Mouse (Mus musculus) NIH3T3 (cell line): ENCODE results near the gene Sh3d19.

Experiments used
- DNase-seq: peaks from one replicate; pipeline ENCODE4 v3.0.0-alpha.2; 2012; ENCODE audit warnings: low read depth

Gene Sh3d19

DNA sequence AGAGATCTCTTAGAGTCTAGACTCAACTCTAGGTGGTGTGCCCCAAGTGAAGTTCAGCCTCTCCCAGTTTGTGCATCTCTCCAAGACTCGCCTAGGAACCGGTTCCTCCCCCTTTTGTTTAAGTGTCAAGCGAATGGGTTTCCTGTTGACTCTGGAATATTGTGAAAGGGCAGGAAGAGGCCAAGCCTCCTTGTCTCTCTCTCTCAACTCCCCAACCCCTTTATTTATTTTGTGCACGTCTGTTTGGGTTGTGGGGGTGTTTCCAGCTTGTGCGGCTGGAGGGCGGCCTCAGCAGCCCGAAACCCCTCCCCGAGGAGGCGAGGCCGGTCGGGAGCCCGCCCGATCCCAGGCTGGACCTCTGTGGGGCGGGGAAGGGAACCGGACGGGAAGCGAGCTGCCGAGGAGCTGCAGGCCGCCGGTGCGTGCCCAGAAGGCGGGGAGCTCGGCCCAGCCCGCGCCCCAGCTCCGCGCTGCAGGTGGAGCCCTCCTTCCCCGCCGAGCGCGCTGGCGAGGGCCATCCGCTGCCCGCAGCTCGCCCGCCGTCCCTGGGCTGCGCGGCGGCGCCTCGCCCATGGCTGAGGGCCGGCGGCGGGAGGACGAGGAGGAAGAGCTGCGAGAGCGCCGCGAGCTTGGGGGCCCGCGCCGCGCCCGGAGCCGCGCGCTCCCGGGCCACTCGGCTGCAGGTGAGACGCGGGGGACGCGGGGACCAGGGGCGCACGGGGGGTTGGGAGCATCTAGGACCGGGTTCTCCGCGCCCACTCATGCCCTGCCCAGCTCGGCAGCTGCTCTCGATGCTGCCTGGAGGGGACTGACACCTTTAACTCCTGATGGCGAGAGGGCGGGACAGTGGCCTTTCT lies at the start of gene Sh3d19:
Gene Sh3d19 (plus strand): TSS at position 368 of the 857 bp plus-strand sequence.
- DNase-seq = peak; percentile 94

DNA sequence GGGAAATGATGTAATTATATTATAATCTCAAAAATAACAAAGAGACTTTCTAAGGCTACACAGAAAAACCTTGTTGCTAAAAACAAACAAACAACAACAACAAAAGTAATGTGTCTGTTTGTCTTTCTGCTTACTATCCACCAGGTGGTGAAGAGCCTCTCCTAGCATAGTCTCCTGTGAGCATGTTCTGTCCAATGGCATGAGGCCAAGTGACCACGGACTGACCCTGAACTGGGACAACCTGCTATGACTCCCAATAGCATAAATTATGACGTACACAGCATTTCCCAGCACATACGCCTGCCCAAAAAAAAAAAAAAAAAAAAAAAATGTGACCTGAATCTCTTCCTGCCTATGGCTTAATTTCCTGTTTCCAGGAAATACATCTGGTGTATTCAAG lies 48.6 kb upstream of the Sh3d19 start:
- no peak for DNase-seq

DNA sequence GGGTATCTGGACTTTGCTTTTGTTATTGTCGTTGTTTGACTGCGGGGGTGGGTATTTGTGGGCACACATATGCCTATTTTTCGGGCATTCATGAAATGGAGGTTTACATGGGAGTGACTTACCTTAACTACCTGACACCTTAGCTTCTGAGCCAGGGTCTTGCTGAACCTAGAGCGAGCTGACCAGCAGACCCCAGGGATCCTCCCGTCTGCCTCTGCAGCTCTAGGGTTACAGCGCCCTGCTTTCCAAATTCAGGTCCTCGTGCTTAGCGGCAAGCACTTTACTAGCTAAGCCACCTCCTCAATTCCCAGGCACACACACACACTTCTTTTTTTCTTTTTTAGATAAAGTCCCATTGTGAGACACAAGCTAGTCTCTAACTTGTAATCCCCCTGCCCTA lies 47.6 kb upstream of the Sh3d19 start:
- DNase-seq = no peak

DNA sequence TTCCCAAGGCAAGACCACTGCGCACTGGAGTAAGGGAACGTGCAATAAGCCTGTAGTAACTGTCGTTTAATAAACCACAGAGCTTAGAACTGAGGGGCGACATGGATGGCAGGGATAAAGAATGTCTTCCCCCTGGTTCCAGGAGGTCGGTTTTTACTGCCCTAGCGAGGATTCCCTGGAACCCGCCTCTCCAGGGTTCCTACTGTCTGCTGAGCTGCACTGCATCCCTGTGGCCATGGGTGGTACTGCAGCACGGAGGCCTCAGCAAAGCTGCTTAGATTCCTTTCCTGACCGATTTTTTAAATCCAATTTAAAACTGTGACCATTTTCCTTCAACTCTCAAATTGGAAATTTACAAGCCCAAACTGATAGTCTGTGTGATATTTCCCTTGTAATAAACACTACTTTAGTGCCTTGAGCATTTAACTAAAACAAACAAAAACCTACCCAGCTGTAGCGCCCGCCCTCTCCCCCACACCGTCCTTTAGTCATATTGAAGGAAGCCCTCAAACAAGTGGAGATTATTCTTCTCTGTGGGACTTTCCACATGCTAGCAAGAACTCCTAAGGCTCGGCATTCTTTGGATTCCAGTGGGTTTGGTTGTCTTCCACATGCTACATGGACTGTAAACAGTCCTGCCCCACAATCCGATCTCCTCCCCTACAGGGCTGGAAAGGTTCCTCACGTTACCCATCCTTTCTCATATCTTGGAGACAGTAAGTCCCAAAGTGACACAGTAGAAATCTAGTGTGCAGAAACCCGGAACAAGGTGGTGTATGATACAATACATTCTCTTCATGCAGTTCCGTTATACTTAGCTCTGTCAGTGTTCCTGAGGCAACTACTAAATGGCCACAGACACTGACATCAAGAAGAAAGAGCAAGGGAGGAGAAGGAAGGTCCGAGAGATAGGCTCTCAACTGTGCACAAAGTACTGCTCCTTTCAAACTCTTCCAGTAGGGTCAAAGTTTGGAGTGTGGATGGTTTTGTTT lies 46.7 kb upstream of the Sh3d19 start:
- DNase-seq = peak; percentile 96

DNA sequence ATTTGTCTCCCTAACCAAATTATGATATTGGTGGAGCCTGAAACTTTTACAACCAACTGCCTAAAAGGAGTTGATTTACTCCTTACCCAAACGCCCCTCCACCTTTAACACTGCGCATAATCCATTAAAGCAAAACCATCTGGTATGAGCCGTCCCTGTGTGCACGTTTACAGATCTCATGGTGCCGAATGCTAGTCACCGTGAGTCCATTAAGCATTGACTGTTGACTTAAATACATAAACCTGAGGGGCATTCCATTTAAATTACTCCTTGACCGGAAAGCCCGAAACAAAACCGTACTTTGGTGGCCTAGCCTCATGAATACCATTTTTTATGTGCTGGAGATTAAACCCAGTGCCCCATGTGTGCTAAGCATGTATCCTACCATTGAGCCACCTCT lies 43.6 kb upstream of the Sh3d19 start:
- no peak for DNase-seq

DNA sequence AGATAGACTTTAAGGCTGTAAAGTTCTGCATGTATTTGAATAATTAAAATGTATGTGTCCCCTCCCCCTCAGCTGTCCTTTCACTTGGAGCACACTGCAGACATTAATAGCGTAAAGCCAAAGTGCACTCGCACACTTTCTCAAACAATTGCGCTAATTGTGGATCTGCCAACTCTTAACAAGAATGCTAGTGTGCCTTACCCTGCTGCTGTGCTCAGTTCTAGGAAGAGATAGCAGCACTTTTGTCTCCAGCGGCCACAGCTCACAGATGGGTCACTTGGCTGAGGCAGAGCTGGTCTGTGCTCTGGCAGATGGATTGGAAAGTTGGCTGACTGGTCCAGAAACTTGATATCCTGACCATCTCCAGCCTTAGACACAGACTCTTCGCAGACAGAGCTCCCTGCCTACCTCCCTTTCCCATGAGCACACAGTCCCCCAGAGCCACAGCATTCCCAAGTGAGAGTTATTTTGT lies 42.7 kb upstream of the Sh3d19 start:
- DNase-seq = peak; percentile 44

DNA sequence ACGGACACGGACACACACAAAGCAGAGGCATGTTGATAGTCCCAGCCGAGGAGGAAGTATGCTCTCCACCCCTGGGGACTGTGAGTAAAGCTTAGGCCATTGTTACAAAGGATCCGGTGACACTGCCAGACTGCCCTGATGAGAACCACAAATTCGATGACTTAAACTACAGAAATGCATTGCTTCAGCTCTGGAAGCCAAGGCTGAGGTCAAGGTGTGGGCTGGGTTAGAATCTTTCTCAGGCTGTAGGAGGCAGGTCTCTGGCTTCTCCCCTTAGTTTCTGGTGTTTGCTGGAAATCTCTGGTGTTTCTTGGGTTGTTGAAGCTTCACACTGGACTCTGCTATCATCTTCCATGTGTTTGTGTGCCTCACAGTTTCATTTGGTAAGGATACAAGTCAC lies 41.2 kb upstream of the Sh3d19 start:
- DNase-seq = peak; percentile 44

DNA sequence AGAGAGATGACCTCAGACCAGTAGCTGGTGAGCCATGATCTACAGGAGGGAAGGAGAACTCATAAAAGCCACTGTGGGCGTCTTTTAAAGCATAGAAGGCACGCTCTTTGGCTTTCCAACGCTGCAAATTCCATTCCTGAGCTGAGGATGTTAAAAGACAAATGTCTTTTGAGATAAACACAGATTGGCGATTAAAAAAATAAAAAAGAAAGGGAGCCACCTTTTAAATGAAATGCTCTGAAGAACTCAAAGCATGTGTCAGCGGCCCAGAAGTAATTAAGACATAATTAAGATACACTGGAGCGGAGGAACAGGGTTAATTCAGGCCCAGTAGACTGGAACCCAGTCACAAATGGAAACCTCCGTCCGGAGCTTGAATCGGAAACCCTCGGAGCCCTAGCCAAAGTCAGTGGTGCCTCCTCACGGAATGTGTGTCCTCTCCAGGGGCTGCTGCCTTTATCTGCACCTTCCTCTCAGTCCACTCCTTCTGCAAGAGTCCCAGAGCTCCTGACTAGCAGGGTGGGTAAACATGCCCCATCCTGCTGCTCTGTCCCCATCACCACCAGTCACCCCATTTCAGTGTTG lies 40.1 kb upstream of the Sh3d19 start:
- DNase-seq = no peak

DNA sequence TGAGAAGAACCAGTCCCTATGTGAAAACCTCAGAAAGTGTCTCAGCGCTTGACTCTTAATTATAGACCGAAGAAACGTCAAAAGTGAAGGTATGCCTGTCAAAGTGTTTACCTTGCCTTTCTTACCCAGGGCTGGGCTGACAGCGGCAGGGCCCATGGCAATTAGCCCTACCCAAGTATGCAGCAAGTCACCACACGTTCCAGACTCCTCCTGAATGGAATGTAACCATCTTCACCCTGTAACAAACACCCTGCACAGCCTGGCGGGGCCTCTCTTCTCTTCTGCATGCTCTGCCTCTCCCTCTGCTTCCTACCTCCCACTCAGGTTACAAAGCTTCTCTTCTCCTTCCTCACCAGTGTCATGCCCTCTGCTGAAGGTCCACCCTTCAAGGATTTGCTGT lies 39.0 kb upstream of the Sh3d19 start:
- DNase-seq = no peak

DNA sequence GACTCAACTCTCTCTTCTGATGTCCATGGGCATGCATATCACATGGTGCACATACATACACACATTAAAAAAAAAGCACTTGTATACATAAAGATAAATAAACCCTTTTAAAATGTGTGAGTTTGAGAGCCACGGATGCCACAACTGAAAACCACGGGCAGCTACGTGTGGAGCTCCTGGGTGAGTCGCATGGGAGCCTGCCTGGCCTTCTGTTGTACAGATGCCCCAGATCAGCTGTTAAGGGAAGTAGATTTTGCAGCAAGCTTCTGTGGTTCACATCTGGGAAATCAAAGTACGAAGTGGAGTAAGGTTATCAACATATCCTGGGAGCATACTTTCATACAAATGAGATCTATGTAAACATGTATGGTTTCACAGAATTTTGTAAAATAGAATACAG lies 37.3 kb upstream of the Sh3d19 start:
- DNase-seq = no peak

DNA sequence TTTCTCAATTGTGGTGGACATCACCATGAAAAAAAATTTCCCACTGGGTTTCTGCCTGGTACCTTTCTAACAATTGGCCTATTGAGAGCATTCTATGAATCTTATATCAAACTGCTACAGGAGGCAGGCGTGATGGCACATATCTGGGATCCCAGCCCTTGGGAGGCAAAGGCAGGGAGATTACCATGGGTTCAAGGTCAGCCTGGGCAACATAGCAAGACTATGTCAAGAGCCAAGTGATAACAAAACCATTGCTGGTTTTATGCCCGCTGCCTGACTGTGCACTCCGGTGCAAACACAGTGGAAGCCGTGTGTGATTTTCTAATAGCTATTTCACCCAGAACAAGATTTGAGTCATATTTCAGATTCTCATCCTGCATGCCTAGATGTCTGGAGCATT lies 20.0 kb upstream of the Sh3d19 start:
- DNase-seq = no peak

DNA sequence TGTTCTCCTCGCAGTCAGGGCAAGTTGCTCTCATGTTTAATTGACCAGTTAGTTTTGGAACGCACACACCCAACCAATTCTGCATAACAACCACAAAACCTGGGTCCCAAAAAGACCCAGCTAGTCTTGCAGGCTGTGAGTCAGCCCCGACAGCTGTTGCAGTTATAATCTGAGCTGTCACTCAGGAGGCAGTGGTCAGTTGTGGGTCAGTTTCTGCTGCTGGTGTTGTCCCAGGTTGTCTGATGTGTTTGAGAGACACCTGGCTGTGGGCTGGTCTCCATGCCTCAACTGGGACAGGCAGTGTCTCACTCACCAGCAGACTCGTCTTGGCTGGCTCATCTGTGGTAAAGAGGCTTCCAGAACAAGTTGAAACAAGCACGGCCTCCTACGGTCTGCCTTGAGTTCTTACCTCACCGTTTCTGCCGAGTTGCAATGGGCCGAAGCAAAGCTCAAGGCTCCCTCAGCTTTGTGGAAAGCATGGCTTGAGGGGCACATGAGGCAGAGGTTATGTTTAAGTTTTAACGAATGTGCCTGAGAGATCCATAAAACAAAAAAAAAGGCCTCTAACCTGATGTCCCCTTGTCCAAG lies 18.1 kb upstream of the Sh3d19 start:
- no peak for DNase-seq

DNA sequence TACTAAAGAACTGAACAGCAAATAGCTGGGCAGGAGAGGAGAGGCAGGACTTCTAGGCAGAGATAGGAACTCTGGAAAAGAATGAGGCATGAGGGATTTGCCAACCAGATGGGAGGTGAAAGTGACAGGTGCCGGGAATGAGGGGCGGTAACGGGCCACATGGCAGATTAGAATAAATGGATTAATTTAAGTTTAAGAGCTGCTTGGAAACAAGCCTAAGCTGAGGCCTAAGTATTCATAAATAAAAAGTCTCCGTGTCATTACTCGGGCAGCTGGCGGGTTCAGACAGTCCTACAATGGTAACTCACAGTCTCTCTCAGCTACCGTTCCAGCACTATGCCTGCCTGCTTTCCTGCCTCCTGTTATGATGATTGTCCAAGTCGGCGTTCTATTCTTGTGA lies 15.6 kb upstream of the Sh3d19 start:
- DNase-seq = no peak

DNA sequence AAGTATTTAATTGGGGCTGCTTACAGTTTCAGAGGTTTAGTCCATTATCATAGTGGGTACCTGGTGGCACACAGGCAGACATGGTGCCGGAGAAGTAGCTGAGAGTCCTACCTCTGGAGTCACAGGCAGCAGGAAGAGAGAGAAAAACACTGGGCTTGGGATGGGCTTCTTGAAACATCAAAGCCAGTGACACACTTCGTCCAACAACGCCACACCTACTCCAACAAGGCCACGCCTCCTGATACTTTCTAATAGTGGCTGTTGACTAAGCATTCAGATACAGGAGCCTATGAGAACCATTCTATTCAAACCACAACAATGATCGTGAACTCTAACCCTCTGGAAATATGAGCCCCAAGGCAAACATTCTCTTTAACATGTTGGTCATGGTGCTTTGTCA lies 15.2 kb upstream of the Sh3d19 start:
- DNase-seq = no peak

DNA sequence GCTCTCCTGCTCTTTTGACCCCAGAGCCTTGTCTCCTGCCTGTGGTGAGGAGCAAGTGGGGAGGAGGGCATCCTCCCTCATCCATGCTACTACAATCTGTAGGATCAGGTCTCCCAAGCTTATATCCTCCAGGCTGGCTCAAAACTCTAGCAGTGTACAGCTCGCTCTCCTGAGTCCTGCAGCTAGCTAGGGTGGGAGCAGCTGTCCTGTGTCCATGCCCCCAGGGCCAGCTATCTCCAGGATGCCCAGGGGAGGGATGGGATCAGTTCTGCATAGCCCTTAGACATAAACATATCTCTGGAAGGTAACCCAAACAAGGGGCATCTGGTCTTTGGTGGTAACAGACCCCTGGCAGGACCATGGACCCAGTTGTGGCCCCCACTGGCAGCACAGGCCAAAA lies 11.2 kb upstream of the Sh3d19 start:
- no peak for DNase-seq

DNA sequence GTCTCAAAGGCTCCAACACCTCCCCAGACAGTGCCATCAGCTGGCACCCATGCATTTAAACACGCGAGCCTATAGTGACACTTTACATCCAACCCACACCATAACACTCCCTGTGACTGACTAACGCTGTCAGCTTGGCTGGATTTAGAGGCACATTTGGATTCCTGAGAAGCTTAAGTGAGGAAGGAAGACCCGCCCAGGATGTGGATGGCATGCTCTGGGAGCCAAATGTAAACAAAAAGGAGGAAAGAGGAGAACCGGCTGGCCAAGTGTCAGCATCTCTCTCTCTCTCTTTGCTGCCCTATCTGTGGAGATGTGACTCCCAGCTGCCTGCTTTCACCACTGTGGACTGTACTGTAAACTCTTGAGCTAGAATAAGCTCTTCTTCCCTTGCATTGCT lies 9.8 kb upstream of the Sh3d19 start:
- DNase-seq = peak; percentile 29

DNA sequence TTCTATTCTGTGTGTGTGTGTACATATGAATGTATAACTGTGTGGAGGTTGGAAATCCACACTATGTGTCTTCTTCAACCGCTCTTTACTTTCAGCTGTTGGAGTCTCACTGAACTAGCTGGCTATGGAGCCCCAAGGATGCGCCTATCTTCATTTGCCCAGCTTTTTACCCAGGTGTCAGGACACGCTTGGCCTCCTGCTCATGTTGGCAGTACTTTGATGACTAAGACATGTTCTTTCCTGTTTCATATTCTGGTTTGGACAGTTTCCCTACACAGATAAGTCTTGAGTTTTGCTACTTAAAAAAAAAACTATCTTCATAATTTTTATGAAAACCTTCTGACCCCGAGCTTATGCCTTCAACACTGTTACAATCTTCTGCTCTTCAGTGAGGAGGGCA lies 5.4 kb upstream of the Sh3d19 start:
- no peak for DNase-seq

DNA sequence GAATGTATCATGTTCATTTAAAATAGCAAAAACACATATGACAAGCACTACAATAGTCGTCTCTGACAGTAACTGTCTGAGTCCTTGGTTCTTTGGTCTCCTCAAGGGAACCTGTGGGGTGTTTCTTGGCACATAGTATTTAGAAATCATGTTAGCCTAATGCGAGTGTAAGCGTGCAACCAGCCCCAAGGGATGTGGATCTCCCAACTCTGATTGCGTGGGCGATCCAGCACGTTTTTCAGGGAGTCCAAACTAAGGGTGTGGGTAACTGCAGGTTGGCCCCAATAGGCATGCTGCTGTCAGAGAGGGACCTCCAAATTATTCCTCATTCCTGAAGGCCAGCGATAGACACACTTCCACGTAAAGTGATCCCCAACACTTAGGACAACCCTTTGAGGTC lies 1.9 kb upstream of the Sh3d19 start:
- DNase-seq = no peak

DNA sequence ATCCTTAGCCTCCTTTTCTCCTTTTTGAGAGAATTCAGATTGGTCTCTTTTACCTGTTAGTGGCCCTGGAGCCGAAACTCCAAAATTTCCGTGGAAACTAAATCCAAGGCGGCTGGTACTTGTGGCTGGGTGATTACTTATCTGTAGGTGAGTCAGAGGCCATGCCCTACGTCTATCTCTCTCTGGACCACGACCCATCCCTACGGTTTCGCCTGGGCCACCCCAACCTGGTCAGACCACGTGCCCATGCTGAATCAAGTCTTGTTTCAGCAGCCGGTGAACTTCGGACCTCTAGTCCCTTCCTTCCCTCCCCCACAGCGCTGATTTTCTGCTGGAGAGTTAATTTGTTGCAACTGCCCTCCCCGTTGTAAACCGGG lies 678 bp downstream of the Sh3d19 start:
- DNase-seq = peak; percentile 48

DNA sequence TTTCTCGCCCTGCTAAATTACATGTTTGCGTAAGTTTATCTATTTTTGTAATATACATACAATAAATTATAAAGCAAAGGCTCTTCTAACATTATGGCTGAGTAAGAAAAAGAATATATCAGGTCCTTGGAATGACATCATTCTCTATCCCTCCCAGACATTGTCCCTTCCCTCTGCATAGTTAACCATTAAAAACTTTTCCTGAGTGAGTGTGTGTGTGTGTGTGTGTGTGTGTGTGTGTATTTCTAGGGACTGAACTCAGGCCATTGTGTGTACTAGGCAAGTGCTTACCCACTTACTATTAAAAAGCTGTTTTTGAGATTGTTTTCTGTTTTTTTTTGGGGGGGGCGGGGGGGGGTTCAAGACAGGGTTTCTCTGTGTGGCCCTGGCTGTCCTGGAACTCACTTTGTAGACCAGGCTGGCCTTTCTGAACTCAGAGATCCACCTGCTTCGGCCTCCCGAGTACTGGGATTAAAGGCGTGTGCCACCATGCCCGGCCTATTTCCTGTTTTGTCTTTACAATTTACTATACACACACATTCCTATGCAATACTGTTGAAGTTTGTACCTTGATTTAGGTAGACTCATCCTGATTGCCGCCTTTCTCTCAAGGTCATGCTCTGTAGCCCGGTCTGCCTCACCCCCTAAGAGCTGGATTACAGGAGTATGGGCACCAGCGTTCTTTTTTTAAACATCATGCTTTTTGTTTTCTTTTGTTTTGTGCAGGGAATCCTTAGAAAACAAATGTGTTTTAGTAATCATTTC lies 2.6 kb downstream of the Sh3d19 start:
- no peak for DNase-seq

DNA sequence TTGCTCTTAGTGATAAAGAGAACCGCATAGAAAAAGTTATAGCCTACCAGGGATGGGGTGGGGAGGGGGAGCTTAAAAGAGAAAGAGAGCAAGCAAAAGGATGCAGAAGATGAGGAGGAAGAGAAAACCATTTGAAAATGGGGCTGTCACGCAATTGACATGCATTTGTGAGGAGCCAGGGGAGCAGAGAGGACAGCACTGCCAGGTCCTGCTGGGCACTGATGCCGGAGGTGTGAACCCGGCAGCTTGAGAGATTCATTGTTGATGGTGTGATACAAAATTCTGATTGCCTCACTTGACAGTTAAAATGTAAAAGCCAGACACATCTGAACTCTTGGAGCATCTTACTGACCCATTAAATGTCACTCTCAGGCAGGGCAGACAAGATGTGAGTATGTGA lies 3.5 kb downstream of the Sh3d19 start:
- DNase-seq = no peak
